Mouse (Mus musculus) T-helper 1 cell (primary cell): Measurements from ENCODE around the gene Traf3.

ENCODE experiments used
- in situ Hi-C: fragments of 300-600 bp; cut with MboI, MseI; formaldehyde crosslinking; loops from one replicate; pipeline ENCODE4 v1.15.1; 2025; ENCODE audit warnings: high pct_unique_total_duplicates

Gene Traf3

GRCm38 (mm10) chr12:111165831-111166591 lies at the start of gene Traf3:
TSS of gene Traf3 (plus strand) at chr12:111166370.
- in situ Hi-C loops: loop anchor here (10.0 kb wide), 1 partner anchor 449 kb away; no protein-coding TSS in a partner anchor

GRCm38 (mm10) chr12:111119506-111120085 lies 46.6 kb upstream of the Traf3 start:
- in situ Hi-C loops: no loop called here

- in situ Hi-C loops: no loop called here
These were observed 45.1 kb upstream of the Traf3 start for GRCm38 (mm10) chr12:111120976-111121645.

GRCm38 (mm10) chr12:111122332-111122852 lies 43.8 kb upstream of the Traf3 start:
- in situ Hi-C loops: no loop called here

- in situ Hi-C loops: no loop called here
These were observed 41.4 kb upstream of the Traf3 start for GRCm38 (mm10) chr12:111124601-111125260.

GRCm38 (mm10) chr12:111125666-111126065 lies 40.5 kb upstream of the Traf3 start:
- in situ Hi-C loops: no loop called here

GRCm38 (mm10) chr12:111134169-111134568 lies 32.0 kb upstream of the Traf3 start:
- in situ Hi-C loops: no loop called here

GRCm38 (mm10) chr12:111134791-111135733 lies 31.1 kb upstream of the Traf3 start:
- in situ Hi-C loops: no loop called here

- in situ Hi-C loops: no loop called here
These were observed 30.2 kb upstream of the Traf3 start for GRCm38 (mm10) chr12:111135953-111136352.

GRCm38 (mm10) chr12:111137079-111137478 lies 29.1 kb upstream of the Traf3 start:
- in situ Hi-C loops: no loop called here

GRCm38 (mm10) chr12:111143005-111143508 lies 23.1 kb upstream of the Traf3 start:
- in situ Hi-C loops: no loop called here

GRCm38 (mm10) chr12:111143509-111144063 lies 22.6 kb upstream of the Traf3 start:
- in situ Hi-C loops: no loop called here

- in situ Hi-C loops: no loop called here
These were observed 21.6 kb upstream of the Traf3 start for GRCm38 (mm10) chr12:111144598-111144997.

GRCm38 (mm10) chr12:111145269-111145668 lies 20.9 kb upstream of the Traf3 start:
- in situ Hi-C loops: no loop called here

- in situ Hi-C loops: no loop called here
These were observed 16.5 kb upstream of the Traf3 start for GRCm38 (mm10) chr12:111149495-111150235.

- in situ Hi-C loops: no loop called here
These were observed 16.0 kb upstream of the Traf3 start for GRCm38 (mm10) chr12:111150236-111150596.

GRCm38 (mm10) chr12:111151422-111152156 lies 14.6 kb upstream of the Traf3 start:
- in situ Hi-C loops: no loop called here

- in situ Hi-C loops: no loop called here
These were observed 13.6 kb upstream of the Traf3 start for GRCm38 (mm10) chr12:111152579-111152978.
